Mouse (Mus musculus): Measurements from ENCODE around the gene Susd1. TPM values are rescaled to one million over a fixed set of nuclear protein-coding genes. Genes with fewer than 3 reads are reported as not detected.
A peak's percentile ranks its signal among the peaks of the same experiment; 100 is the strongest.

Susd1 gene
- polyA plus RNA-seq, 1 experiment from 2014 or later = 3.3 TPM

GRCm38 (mm10) chr4:59328821-59329220 lies 109.6 kb downstream of the Susd1 start:
- Histone ChIP-seq H3K9ac (no peak overlapping the region), H3K4me2 (no peak overlapping the region), H3K36me3 (no peaks in the 10 kb centered on the region), H3K4me3 (no peak overlapping the region), H3K27ac (no peak overlapping the region), H3K4me1 (peaks cover 30% of the 10 kb centered on the region), H3K27me3 (no peaks in the 10 kb centered on the region), H3K9me3 (no peaks in the 10 kb centered on the region)
- 90% methylated on average over 7 of the region's 7 CpGs for WGBS
- ATAC-seq (ENCODE audit: insufficient number of reproducible peaks, insufficient read depth, low FRiP score, low TSS enrichment, low read depth) = no peak

GRCm38 (mm10) chr4:59327986-59328385 lies 110.4 kb downstream of the Susd1 start:
- Histone ChIP-seq H3K4me3 (no peak overlapping the region), H3K9ac (no peak overlapping the region), H3K4me2 (no peak overlapping the region), H3K27me3 (no peaks in the 10 kb centered on the region), H3K27ac (no peak overlapping the region), H3K4me1 (peaks cover 38% of the 10 kb centered on the region), H3K36me3 (no peaks in the 10 kb centered on the region), H3K9me3 (no peaks in the 10 kb centered on the region)
- WGBS = 92% methylated on average over 5 of the region's 5 CpGs
- ATAC-seq (ENCODE audit: insufficient number of reproducible peaks, insufficient read depth, low FRiP score, low TSS enrichment, low read depth) = no peak

GRCm38 (mm10) chr4:59326031-59326760 lies 112.2 kb downstream of the Susd1 start:
- Histone ChIP-seq H3K27me3 (no peaks in the 10 kb centered on the region), H3K9ac (no peak overlapping the region), H3K4me2 (no peak overlapping the region), H3K27ac (no peak overlapping the region; the same call in 1 of the 2 replicates), H3K4me3 (no peak overlapping the region), H3K9me3 (no peaks in the 10 kb centered on the region), H3K4me1 (peaks cover 44% of the 10 kb centered on the region), H3K36me3 (no peaks in the 10 kb centered on the region)
- ATAC-seq (ENCODE audit: insufficient number of reproducible peaks, insufficient read depth, low FRiP score, low TSS enrichment, low read depth) = no peak
- 37% methylated on average over 6 of the region's 6 CpGs for WGBS

GRCm38 (mm10) chr4:59324317-59324716 lies 114.1 kb downstream of the Susd1 start:
- H3K4me3 ChIP-seq = no peak overlapping the region
- no peak for ATAC-seq (ENCODE audit: insufficient number of reproducible peaks, insufficient read depth, low FRiP score, low TSS enrichment, low read depth)
- H3K4me2 ChIP-seq = no peak overlapping the region
- no peaks in the 10 kb centered on the region for H3K36me3 ChIP-seq
- H3K27ac ChIP-seq = no peak overlapping the region
- WGBS = 85% methylated on average over 5 of the region's 5 CpGs
- no peaks in the 10 kb centered on the region for H3K9me3 ChIP-seq
- H3K4me1 ChIP-seq = peaks cover 43% of the 10 kb centered on the region
- H3K9ac ChIP-seq = no peak overlapping the region
- no peaks in the 10 kb centered on the region for H3K27me3 ChIP-seq

- H3K4me1 ChIP-seq = peaks cover 43% of the 10 kb centered on the region
- H3K36me3 ChIP-seq = no peaks in the 10 kb centered on the region
- H3K4me2 ChIP-seq = 0 out of 2 replicates have a peak overlapping the region, but pooled peaks have one; percentile 5
- 0 out of 2 replicates have a peak, but pooled peaks have one; percentile 10 for ATAC-seq (ENCODE audit: insufficient number of reproducible peaks, insufficient read depth, low FRiP score, low TSS enrichment, low read depth)
- no peaks in the 10 kb centered on the region for H3K9me3 ChIP-seq
- no peaks in the 10 kb centered on the region for H3K27me3 ChIP-seq
- H3K27ac ChIP-seq = peak overlapping the region; percentile 61
- H3K4me3 ChIP-seq = no peak overlapping the region
- H3K9ac ChIP-seq = 0 out of 2 replicates have a peak overlapping the region, but pooled peaks have one; percentile 28
- WGBS = 17% methylated on average over 7 of the region's 7 CpGs
These were observed 115.2 kb downstream of the Susd1 start for GRCm38 (mm10) chr4:59323231-59323651.

GRCm38 (mm10) chr4:59322733-59323132 lies 115.7 kb downstream of the Susd1 start:
- Histone ChIP-seq H3K4me2 (no peak overlapping the region), H3K27ac (peak overlapping the region; percentile 58; the same call in 1 of the 2 replicates), H3K4me1 (peaks cover 43% of the 10 kb centered on the region), H3K9ac (0 out of 2 replicates have a peak overlapping the region, but pooled peaks have one; percentile 28), H3K36me3 (no peaks in the 10 kb centered on the region), H3K9me3 (no peaks in the 10 kb centered on the region), H3K4me3 (no peak overlapping the region), H3K27me3 (no peaks in the 10 kb centered on the region)
- no peak for ATAC-seq (ENCODE audit: insufficient number of reproducible peaks, insufficient read depth, low FRiP score, low TSS enrichment, low read depth)
- WGBS = 36% methylated on average over 3 of the region's 3 CpGs

GRCm38 (mm10) chr4:59322056-59322455 lies 116.4 kb downstream of the Susd1 start:
- Histone ChIP-seq H3K4me2 (no peak overlapping the region), H3K9ac (no peak overlapping the region), H3K4me3 (no peak overlapping the region), H3K36me3 (no peaks in the 10 kb centered on the region), H3K4me1 (peaks cover 43% of the 10 kb centered on the region), H3K27me3 (no peaks in the 10 kb centered on the region), H3K9me3 (no peaks in the 10 kb centered on the region), H3K27ac (no peak overlapping the region)
- no peak for ATAC-seq (ENCODE audit: insufficient number of reproducible peaks, insufficient read depth, low FRiP score, low TSS enrichment, low read depth)
- 73% methylated on average over 6 of the region's 6 CpGs for WGBS

- Histone ChIP-seq H3K4me2 (no peak overlapping the region), H3K27me3 (no peaks in the 10 kb centered on the region), H3K4me3 (no peak overlapping the region), H3K4me1 (peaks cover 40% of the 10 kb centered on the region), H3K36me3 (no peaks in the 10 kb centered on the region), H3K9ac (no peak overlapping the region), H3K9me3 (no peaks in the 10 kb centered on the region), H3K27ac (peak overlapping the region; percentile 7; the same call in 1 of the 2 replicates)
- WGBS = 52% methylated on average over 12 of the region's 12 CpGs
- no peak for ATAC-seq (ENCODE audit: insufficient number of reproducible peaks, insufficient read depth, low FRiP score, low TSS enrichment, low read depth)
These were observed 117.0 kb downstream of the Susd1 start for GRCm38 (mm10) chr4:59321181-59322008.

- ATAC-seq (ENCODE audit: insufficient number of reproducible peaks, insufficient read depth, low FRiP score, low TSS enrichment, low read depth) = no peak
- Histone ChIP-seq H3K27ac (no peak overlapping the region), H3K4me3 (no peak overlapping the region), H3K4me2 (no peak overlapping the region), H3K9ac (no peak overlapping the region), H3K9me3 (no peaks in the 10 kb centered on the region), H3K36me3 (no peaks in the 10 kb centered on the region), H3K27me3 (no peaks in the 10 kb centered on the region), H3K4me1 (peaks cover 48% of the 10 kb centered on the region)
- 82% methylated on average over 9 of the region's 9 CpGs for WGBS
These were observed 119.1 kb downstream of the Susd1 start for GRCm38 (mm10) chr4:59319136-59319941.

GRCm38 (mm10) chr4:59318602-59319001 lies 119.8 kb downstream of the Susd1 start:
- H3K36me3 ChIP-seq = no peaks in the 10 kb centered on the region
- 85% methylated on average over 6 of the region's 6 CpGs for WGBS
- no peak for ATAC-seq (ENCODE audit: insufficient number of reproducible peaks, insufficient read depth, low FRiP score, low TSS enrichment, low read depth)
- H3K9me3 ChIP-seq = no peaks in the 10 kb centered on the region
- H3K9ac ChIP-seq = no peak overlapping the region
- no peak overlapping the region for H3K27ac ChIP-seq
- no peak overlapping the region for H3K4me2 ChIP-seq
- H3K27me3 ChIP-seq = no peaks in the 10 kb centered on the region
- peaks cover 42% of the 10 kb centered on the region for H3K4me1 ChIP-seq
- no peak overlapping the region for H3K4me3 ChIP-seq
